Mouse (Mus musculus) left cerebral cortex, adult 2 months (tissue): ENCODE data around the gene Psme3. TPM values are rescaled to one million over a fixed set of nuclear protein-coding genes. Genes with fewer than 3 reads are reported as not detected.

Source experiments
- DNase-seq, 2 experiments: peaks; one replicate each; pipeline ENCODE4 v3.0.0; 2021 to 2022; ENCODE audit warnings: low spot score in 2 of 2, mixed read lengths in 1 of 2; ENCODE audit errors: extremely low spot score in 1 of 2
- H3K27ac ChIP-seq: fragments of 200-600 bp; 2 replicates; pipeline ENCODE4 v1.8.1; 2022
- H3K4me3 ChIP-seq: fragments of 200-600 bp; 2 replicates; pipeline ENCODE4 v1.8.1; 2022
- CTCF ChIP-seq: fragments of 200-600 bp; IDR thresholded peaks from 2 replicates; pipeline ENCODE4 v1.8.1; 2022; ENCODE audit warnings: antibody characterized with exemption, mild to moderate bottlenecking, moderate library complexity
- intact Hi-C: fragments of 180-260 bp; cut with DNase I; formaldehyde crosslinking; loops from one replicate; pipeline ENCODE4 v1.15.1; 2025
- microRNA-seq, 2 experiments: library from miRNA; unstranded; fragments of <30 nt; microRNA quantifications; one replicate each; pipeline ENCODE4 v1.2.0; 2021
- total RNA-seq, 2 experiments: library from RNA; stranded (reverse); gene quantifications; 2 replicates each; pipeline ENCODE4 v1.2.3; 2021

The Psme3 gene
- total RNA-seq, 2 experiments from 2014 or later, result 125 to 132 TPM

GRCm38 (mm10) chr11:101364531-101364931, 48.5 kb downstream of the Psme3 start:
- no peak overlapping the region for H3K27ac ChIP-seq
- intact Hi-C loops, result loop anchor here (10.0 kb wide), 1 partner anchor 160 kb away; no protein-coding TSS in a partner anchor
- no peak overlapping the region for H3K4me3 ChIP-seq
- TF ChIP-seq CTCF, result no peak
- no peak for DNase-seq

GRCm38 (mm10) chr11:101367326-101367935, 51.4 kb downstream of the Psme3 start, which contains the start of gene G6pc:
G6pc (plus strand) TSS chr11:101367561.
- no peak for DNase-seq
- no peak within 1 kb of the TSS for H3K4me3 ChIP-seq
- intact Hi-C loops, result loop anchor here (10.0 kb wide), 1 partner anchor 157 kb away; no protein-coding TSS in a partner anchor
- no peak for TF ChIP-seq CTCF
- no peak within 1 kb of the TSS for H3K27ac ChIP-seq

- no peak for TF ChIP-seq CTCF
- Histone ChIP-seq H3K4me3 (no peak overlapping the region), H3K27ac (no peak overlapping the region)
- no peak for DNase-seq
- intact Hi-C loops, result no loop called here
Measured at GRCm38 (mm10) chr11:101370141-101370540, 54.1 kb downstream of the Psme3 start.

Small RNAs within 50 kb of the gene (microRNA-seq; reads per million reads assigned to microRNA genes)
- 0 reads per million in 2 experiments for gene Gm25593

Other genes with a start within 250 kb of the Psme3 start
- gene Naglu, start 246.2 kb upstream of the Psme3 start, total RNA-seq, result 1 to 10 TPM; 8.3 TPM
- gene Hsd17b1, start 237.8 kb upstream of the Psme3 start, total RNA-seq, result 1 to 10 TPM in 1 of 2 experiments, under 1 TPM in 1; 0.87 to 1.5 TPM
- 10 to 100 TPM; 22.5 to 24.1 TPM for gene Coasy, start 233.6 kb upstream of the Psme3 start, total RNA-seq
- gene Mlx, start 228.9 kb upstream of the Psme3 start, total RNA-seq, result 10 to 100 TPM; 41.1 to 44.7 TPM
- gene Psmc3ip, start 220.8 kb upstream of the Psme3 start, total RNA-seq, result 1 to 10 TPM; 2.7 to 3.1 TPM
- gene Retreg3, start 196.3 kb upstream of the Psme3 start, total RNA-seq, result 10 to 100 TPM; 50.7 to 56.6 TPM
- gene Tubg1, start 196.3 kb upstream of the Psme3 start, total RNA-seq, result 10 to 100 TPM; 45.1 to 45.8 TPM
- gene Tubg2, start 160.3 kb upstream of the Psme3 start, total RNA-seq, result 10 to 100 TPM; 51.4 to 52.9 TPM
- gene Cntnap1, start 145.7 kb upstream of the Psme3 start, total RNA-seq, result 100 to 1,000 TPM; 171 to 182 TPM
- 10 to 100 TPM; 13.0 to 13.2 TPM for gene Plekhh3, start 144.9 kb upstream of the Psme3 start, total RNA-seq
- gene Ccr10, start 140.8 kb upstream of the Psme3 start, total RNA-seq, result under 1 TPM in 1 of 2 experiments, not detected in 1; 0.38 TPM
- gene Ezh1, start 89.8 kb upstream of the Psme3 start, total RNA-seq, result 10 to 100 TPM; 56.9 to 62.1 TPM
- gene Ramp2, start 70.2 kb upstream of the Psme3 start, total RNA-seq, result 10 to 100 TPM; 35.7 to 40.8 TPM
- 10 to 100 TPM; 59.3 to 61.0 TPM for gene Vps25, start 62.5 kb upstream of the Psme3 start, total RNA-seq
- gene Wnk4, start 55.6 kb upstream of the Psme3 start, total RNA-seq, result 1 to 10 TPM; 4.5 to 8.0 TPM
- gene Cntd1, start 37.2 kb upstream of the Psme3 start, total RNA-seq, result under 1 TPM; 0.44 to 0.81 TPM
- 10 to 100 TPM; 97.5 to 98.4 TPM for gene Coa3, start 37.1 kb upstream of the Psme3 start, total RNA-seq
- 100 to 1,000 TPM; 210 to 218 TPM for gene Becn1, start 13.9 kb upstream of the Psme3 start, total RNA-seq
- gene Aoc2, start 8.8 kb downstream of the Psme3 start, total RNA-seq, result 1 to 10 TPM; 7.2 to 9.4 TPM
- gene Aoc3, start 14.4 kb downstream of the Psme3 start, total RNA-seq, result under 1 TPM; 0.63 TPM
- gene G6pc, start 51.3 kb downstream of the Psme3 start, total RNA-seq, result not detected
- 10 to 100 TPM; 43.8 to 47.1 TPM for gene Aarsd1, start 101.4 kb downstream of the Psme3 start, total RNA-seq
- 1 to 10 TPM; 7.1 to 9.9 TPM for gene Gm27029, start 108.6 kb downstream of the Psme3 start, total RNA-seq
- 10 to 100 TPM; 37.2 to 44.0 TPM for gene Rundc1, start 108.9 kb downstream of the Psme3 start, total RNA-seq
- 1 to 10 TPM; 2.3 to 4.2 TPM for gene Ptges3l, start 109.1 kb downstream of the Psme3 start, total RNA-seq
- gene Rpl27, start 126.1 kb downstream of the Psme3 start, total RNA-seq, result 10 to 100 TPM; 31.5 to 34.7 TPM
- 1 to 10 TPM; 2.4 to 3.2 TPM for gene Ifi35, start 132.2 kb downstream of the Psme3 start, total RNA-seq
- 100 to 1,000 TPM; 141 to 159 TPM for gene Rnd2, start 148.8 kb downstream of the Psme3 start, total RNA-seq
- 10 to 100 TPM; 33.4 to 36.8 TPM for gene Vat1, start 150.0 kb downstream of the Psme3 start, total RNA-seq
- gene Brca1, start 235.7 kb downstream of the Psme3 start, total RNA-seq, result under 1 TPM; 0.61 to 0.70 TPM
- gene Nbr1, start 235.9 kb downstream of the Psme3 start, total RNA-seq, result 100 to 1,000 TPM; 136 to 137 TPM